Mouse (Mus musculus) liver, adult 2 months (tissue): ENCODE data around the gene Kcnh1. TPM values are rescaled to one million over a fixed set of nuclear protein-coding genes. Genes with fewer than 3 reads are reported as not detected.

Source experiments
- DNase-seq: peaks from one replicate; pipeline ENCODE4 v3.0.0-alpha.2; 2011; ENCODE audit warnings: low read depth, low spot score; ENCODE audit errors: extremely low read depth
- H3K27ac ChIP-seq: fragments of 200-500 bp; replicated peaks from 2 replicates; pipeline ENCODE4 v1.5.1; 2012; ENCODE audit warnings: low read depth, mild to moderate bottlenecking, control low read depth, inconsistent platforms, low read length; ENCODE audit not compliant: insufficient read depth
- H3K27me3 ChIP-seq: fragments of 200-500 bp; 2 replicates; pipeline ENCODE4 v1.6.1; 2012; ENCODE audit warnings: mild to moderate bottlenecking, moderate library complexity, low read length, inconsistent platforms; ENCODE audit not compliant: control insufficient read depth, insufficient read depth
- H3K36me3 ChIP-seq: fragments of 200-500 bp; 2 replicates; pipeline ENCODE4 v1.6.1; 2012; ENCODE audit warnings: low read length, inconsistent platforms; ENCODE audit not compliant: control insufficient read depth, insufficient read depth
- H3K4me1 ChIP-seq: fragments of 200-500 bp; 2 replicates; pipeline ENCODE4 v1.6.1; 2011; ENCODE audit warnings: low read length; ENCODE audit not compliant: control insufficient read depth, insufficient read depth
- H3K4me3 ChIP-seq: fragments of 200-500 bp; 2 replicates; pipeline ENCODE4 v1.5.1; 2011; ENCODE audit warnings: low read depth, mild to moderate bottlenecking, control low read depth, low read length, moderate library complexity; ENCODE audit not compliant: insufficient read depth
- H3K79me2 ChIP-seq: fragments of 200-500 bp; 2 replicates; pipeline ENCODE4 v1.6.1; 2012; ENCODE audit warnings: inconsistent platforms, mild to moderate bottlenecking, low read length, moderate library complexity; ENCODE audit not compliant: control insufficient read depth, insufficient read depth
- H3K9ac ChIP-seq: fragments of 200-500 bp; 2 replicates; pipeline ENCODE4 v1.6.1; 2012; ENCODE audit warnings: low read depth, mild to moderate bottlenecking, control low read depth, inconsistent platforms, low read length
- CTCF ChIP-seq: fragments of 200-500 bp; IDR thresholded peaks from 2 replicates; pipeline ENCODE4 v1.5.1; 2011; ENCODE audit warnings: low read depth, low read length, control low read depth
- POLR2A ChIP-seq: fragments of 200-500 bp; IDR thresholded peaks from 2 replicates; pipeline ENCODE4 v1.6.1; 2011; ENCODE audit warnings: low read length, control low read depth; ENCODE audit not compliant: insufficient read depth; ENCODE audit errors: extremely low read depth
- WGBS: fragments of 180-500 bp; shearing (Covaris S2); methylation state at CpG from one replicate; pipeline ENCODE4 v1.1.7; 2018; 5-methylcytosine and 5-hydroxymethylcytosine counted together
- polyA plus RNA-seq: library from polyadenylated mRNA; depleted of rRNA; stranded (reverse); fragments of >200 nt; gene quantifications from 2 replicates; pipeline ENCODE4 v1.2.3, GENCODE M21; 2012
- total RNA-seq: library from RNA; depleted of rRNA; stranded (reverse); fragments of >200 nt; gene quantifications from 2 replicates; pipeline ENCODE4 v1.2.3, GENCODE M21; 2014

Kcnh1 gene
- total and polyA plus RNA-seq, 2 experiments, result not detected

DNA sequence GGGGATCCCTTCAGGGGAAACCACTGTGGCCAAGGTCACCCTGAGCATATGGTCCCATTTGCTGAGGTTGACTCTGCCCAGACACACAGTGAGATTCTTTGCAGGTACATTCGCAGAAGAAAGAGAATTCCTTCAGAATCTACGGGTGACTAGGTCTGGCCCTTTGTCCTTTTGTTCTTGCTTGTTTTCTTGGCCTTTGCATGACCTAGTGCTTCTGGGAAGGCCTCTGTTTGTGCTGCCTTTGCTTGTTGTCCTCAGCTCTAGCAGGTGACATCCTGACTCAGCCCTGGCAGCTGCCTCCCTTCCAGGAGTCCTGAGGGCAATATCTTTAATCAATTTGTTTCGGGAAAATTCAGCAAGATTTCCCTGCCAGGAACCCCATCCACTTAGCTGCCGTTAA is 264.4 kb downstream of the Kcnh1 start:
- DNase-seq, result no peak
- H3K79me2 ChIP-seq, result no peaks in the 10 kb centered on the region
- peaks cover 5% of the 10 kb centered on the region; the same call in 1 of the 2 replicates for H3K27me3 ChIP-seq
- no peak overlapping the region for H3K27ac ChIP-seq
- H3K4me1 ChIP-seq, result peaks cover 2% of the 10 kb centered on the region; the same call in 1 of the 2 replicates
- 54% methylated on average over 4 of the region's 4 CpGs for WGBS
- no peak overlapping the region for H3K9ac ChIP-seq
- no peak overlapping the region for H3K4me3 ChIP-seq
- TF ChIP-seq POLR2A, result no peak
- TF ChIP-seq CTCF, result no peak
- H3K36me3 ChIP-seq, result no peaks in the 10 kb centered on the region

DNA sequence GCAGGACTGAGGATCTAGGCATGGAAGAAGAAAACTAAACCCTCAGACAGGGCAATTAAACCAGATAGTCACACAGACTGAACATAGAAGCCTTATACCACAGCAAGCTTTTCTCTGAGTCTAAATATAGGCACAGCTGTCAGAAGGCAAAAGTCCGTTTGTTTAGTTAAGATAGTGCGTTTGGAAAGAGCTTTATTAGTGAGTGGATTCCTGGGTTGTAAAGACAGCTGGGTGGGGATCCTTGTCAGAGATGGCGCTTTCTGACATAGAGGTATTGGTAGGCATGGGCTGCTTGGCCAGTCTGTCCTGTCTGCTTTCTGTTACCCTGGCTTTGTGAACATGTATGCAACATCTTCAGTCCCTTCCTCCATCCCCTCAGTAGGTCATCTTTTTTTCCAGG is 266.5 kb downstream of the Kcnh1 start:
- H3K36me3 ChIP-seq, result no peaks in the 10 kb centered on the region
- no peak overlapping the region for H3K9ac ChIP-seq
- no peaks in the 10 kb centered on the region for H3K4me1 ChIP-seq
- H3K4me3 ChIP-seq, result no peak overlapping the region
- no peak overlapping the region for H3K27ac ChIP-seq
- DNase-seq, result no peak
- 40% methylated on average over 3 of the region's 3 CpGs for WGBS
- TF ChIP-seq CTCF (no peak), POLR2A (no peak)
- no peaks in the 10 kb centered on the region for H3K79me2 ChIP-seq
- peaks cover 5% of the 10 kb centered on the region; the same call in 1 of the 2 replicates for H3K27me3 ChIP-seq

DNA sequence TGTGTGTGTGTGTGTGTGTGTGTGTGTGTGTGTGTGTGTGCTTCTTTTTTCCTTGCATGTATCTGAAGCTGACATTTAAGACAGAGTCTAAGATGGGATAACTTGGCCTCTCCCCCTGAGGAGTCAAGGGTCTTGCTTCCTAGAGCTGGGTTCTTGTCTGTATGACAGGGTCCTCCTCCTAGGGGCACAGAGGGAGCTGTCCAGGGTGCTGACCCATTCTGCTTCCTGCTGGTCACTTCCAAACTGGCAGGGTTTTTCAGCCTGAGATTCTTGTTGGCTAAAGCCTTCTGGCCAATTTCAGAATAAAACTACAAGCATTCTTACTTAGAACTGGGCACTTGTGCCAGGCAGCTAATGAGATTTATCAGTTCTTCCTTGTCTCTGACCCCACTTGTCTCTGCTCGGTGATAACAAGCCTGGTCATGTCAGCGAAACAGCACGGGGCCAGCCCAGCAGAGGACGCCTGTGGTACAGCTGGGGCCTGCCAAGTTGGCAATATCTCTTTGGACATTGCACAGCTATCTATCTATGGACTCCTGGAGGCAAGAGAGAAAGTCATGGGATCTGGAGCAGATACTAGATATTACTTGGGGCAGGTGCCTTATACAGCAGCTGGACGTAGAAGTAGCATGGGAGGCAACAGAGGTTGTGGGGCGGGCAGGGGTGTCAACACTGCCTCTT is 267.1 kb downstream of the Kcnh1 start:
- no peak for TF ChIP-seq POLR2A
- no peak for TF ChIP-seq CTCF
- WGBS, result 77% methylated on average over 6 of the region's 6 CpGs
- H3K79me2 ChIP-seq, result no peaks in the 10 kb centered on the region
- no peak overlapping the region for H3K9ac ChIP-seq
- no peaks in the 10 kb centered on the region for H3K36me3 ChIP-seq
- peaks cover 5% of the 10 kb centered on the region; the same call in 1 of the 2 replicates for H3K27me3 ChIP-seq
- H3K4me3 ChIP-seq, result no peak overlapping the region
- no peak overlapping the region for H3K27ac ChIP-seq
- DNase-seq, result no peak
- no peaks in the 10 kb centered on the region for H3K4me1 ChIP-seq

DNA sequence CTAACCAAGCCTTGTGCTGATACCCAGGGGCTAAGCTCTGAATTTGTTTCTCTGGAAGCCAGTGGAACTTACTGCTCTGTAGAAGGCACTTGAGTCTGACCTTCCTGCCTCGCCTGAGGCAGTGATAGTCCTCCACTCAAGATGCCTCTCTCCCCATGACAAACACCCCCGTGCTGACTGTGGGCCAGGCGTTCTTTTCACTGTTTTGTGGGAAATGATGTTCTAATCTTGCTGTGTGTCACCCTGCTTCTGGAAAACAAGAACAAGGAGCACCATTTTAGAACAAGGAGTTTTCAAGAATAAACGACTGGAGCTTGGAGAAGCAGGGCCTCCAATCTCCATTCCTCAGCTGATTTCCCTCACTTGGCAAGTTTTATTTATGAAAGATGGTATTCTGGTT is 273.2 kb downstream of the Kcnh1 start:
- no peak for DNase-seq
- Histone ChIP-seq H3K36me3 (no peaks in the 10 kb centered on the region), H3K4me3 (no peak overlapping the region), H3K79me2 (no peaks in the 10 kb centered on the region), H3K27ac (no peak overlapping the region), H3K27me3 (peaks cover 2% of the 10 kb centered on the region; the same call in 1 of the 2 replicates), H3K4me1 (no peaks in the 10 kb centered on the region), H3K9ac (no peak overlapping the region)
- 68% methylated on average over 4 of the region's 4 CpGs for WGBS
- TF ChIP-seq POLR2A (no peak), CTCF (no peak)

DNA sequence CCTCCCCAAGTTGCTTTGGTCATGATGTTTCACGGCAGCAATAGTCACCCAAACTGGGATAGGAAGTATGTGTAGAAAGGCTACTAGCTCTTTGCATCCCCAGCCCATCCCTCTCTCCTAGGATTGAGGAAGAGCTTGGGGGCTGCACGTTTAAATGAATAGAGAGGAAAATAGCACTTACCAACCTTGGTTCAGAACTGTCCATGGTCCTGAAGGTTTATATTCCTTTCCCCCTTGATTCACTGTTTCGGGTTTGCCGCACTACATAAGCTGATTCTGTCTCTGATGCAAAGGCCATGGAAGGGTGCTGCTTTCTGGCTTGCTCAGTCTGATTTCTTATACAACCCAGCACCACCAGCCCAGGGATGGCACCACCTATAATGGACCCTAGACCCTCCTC is 281.8 kb downstream of the Kcnh1 start:
- WGBS, result 60% methylated on average over 4 of the region's 4 CpGs

DNA sequence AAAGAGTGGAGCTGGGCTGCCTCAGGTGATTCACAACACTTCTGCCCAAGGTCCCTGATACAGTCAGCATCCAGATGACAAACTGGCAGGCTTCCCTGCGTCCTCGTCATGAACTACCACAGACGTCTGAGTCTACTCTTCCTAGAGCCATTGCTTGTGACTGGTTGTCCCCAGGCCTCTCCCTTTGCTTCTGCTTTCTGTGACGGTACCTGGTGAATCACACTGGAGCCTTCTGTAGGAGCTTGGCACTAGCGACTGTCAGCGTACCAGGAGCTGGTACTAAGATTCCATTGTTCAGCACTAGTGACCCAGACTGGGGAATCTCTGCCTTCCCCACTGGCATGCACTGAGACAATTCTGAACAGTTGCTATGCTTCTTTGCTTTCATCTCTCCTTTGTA is 282.6 kb downstream of the Kcnh1 start:
- H3K27ac ChIP-seq, result no peak overlapping the region
- DNase-seq, result no peak
- H3K27me3 ChIP-seq, result peaks cover 5% of the 10 kb centered on the region; the same call in 1 of the 2 replicates
- no peaks in the 10 kb centered on the region for H3K79me2 ChIP-seq
- no peak overlapping the region for H3K9ac ChIP-seq
- no peak overlapping the region for H3K4me3 ChIP-seq
- TF ChIP-seq CTCF (no peak), POLR2A (no peak)
- H3K4me1 ChIP-seq, result no peaks in the 10 kb centered on the region
- H3K36me3 ChIP-seq, result no peaks in the 10 kb centered on the region
- 90% methylated on average over 6 of the region's 6 CpGs for WGBS

More for the DNA sequence above, 281.8 kb downstream of the Kcnh1 start:
- Histone ChIP-seq H3K9ac (no peak overlapping the region), H3K79me2 (no peaks in the 10 kb centered on the region), H3K4me3 (no peak overlapping the region), H3K27ac (no peak overlapping the region), H3K27me3 (peaks cover 5% of the 10 kb centered on the region; the same call in 1 of the 2 replicates), H3K36me3 (no peaks in the 10 kb centered on the region), H3K4me1 (no peaks in the 10 kb centered on the region)
- no peak for DNase-seq
- no peak for TF ChIP-seq CTCF
- TF ChIP-seq POLR2A, result no peak
